Mouse (Mus musculus) spleen, adult 2 months (tissue): ENCODE measurements at regions not wholly inside any gene's neighbourhood (a gene's known extent, or its start where the extent isn't known, plus 50 kb on each side); places are given as distances from the start of the nearest gene placed in this dataset.

Experiments
- CTCF ChIP-seq: fragments of 200-500 bp; IDR thresholded peaks from 2 replicates; pipeline ENCODE4 v1.5.1; 2011; ENCODE audit warnings: mild to moderate bottlenecking, inconsistent platforms; ENCODE audit not compliant: insufficient read depth, insufficient read length, insufficient replicate concordance; ENCODE audit errors: extremely low read depth
- POLR2A ChIP-seq: fragments of 200-500 bp; IDR thresholded peaks from 2 replicates; pipeline ENCODE4 v1.6.1; 2011; ENCODE audit warnings: low read depth, low read length, inconsistent platforms

- no peak for TF ChIP-seq POLR2A
- TF ChIP-seq CTCF, result no peak
Measured at GRCm38 (mm10) chr6:100482572-100482971, 188.4 kb downstream of the Shq1 start.
